Mouse (Mus musculus) embryonic facial prominence, embryonic 15.5 days (tissue): ENCODE measurements around the gene Bbc3. TPM values are rescaled to one million over a fixed set of nuclear protein-coding genes. Genes with fewer than 3 reads are reported as not detected.
"Not testable (repeated sequence)": the region's sequence is repeated elsewhere in the genome, so short reads cannot be mapped to it uniquely, and the experiment has no call there.

Experiments
- ATAC-seq: fragments of 200-750 bp; cut with Nextera tagmentation; 2 replicates; pipeline ENCODE4 v1.8.0; 2017; ENCODE audit warnings: low read depth, moderate TSS enrichment; ENCODE audit not compliant: insufficient number of reproducible peaks, low FRiP score, low TSS enrichment
- H3K27ac ChIP-seq: fragments of 300-500 bp; sonication (generic); replicated peaks from 2 replicates; pipeline ENCODE4 v1.5.1; 2015; ENCODE audit warnings: mild to moderate bottlenecking, inconsistent platforms
- H3K27me3 ChIP-seq: fragments of 300-500 bp; sonication (generic); 2 replicates; pipeline ENCODE4 v1.6.1; 2015; ENCODE audit warnings: inconsistent platforms
- H3K36me3 ChIP-seq: fragments of 300-500 bp; sonication (generic); 2 replicates; pipeline ENCODE4 v1.6.1; 2015; ENCODE audit warnings: mild to moderate bottlenecking, inconsistent platforms
- H3K4me1 ChIP-seq: fragments of 300-500 bp; sonication (generic); 2 replicates; pipeline ENCODE4 v1.6.1; 2015; ENCODE audit warnings: inconsistent platforms
- H3K4me2 ChIP-seq: fragments of 300-500 bp; sonication (generic); replicated peaks from 2 replicates; pipeline ENCODE4 v1.6.1; 2015; ENCODE audit warnings: mild to moderate bottlenecking, inconsistent platforms
- H3K4me3 ChIP-seq: fragments of 300-500 bp; sonication (generic); replicated peaks from 2 replicates; pipeline ENCODE4 v1.5.1; 2015; ENCODE audit warnings: mild to moderate bottlenecking, inconsistent platforms
- H3K9ac ChIP-seq: fragments of 300-500 bp; sonication (generic); 2 replicates; pipeline ENCODE4 v1.6.1; 2015; ENCODE audit warnings: inconsistent platforms
- H3K9me3 ChIP-seq: fragments of 300-500 bp; sonication (generic); replicated peaks from 2 replicates; pipeline ENCODE4 v1.6.1; 2016; ENCODE audit warnings: inconsistent platforms
- WGBS: fragments of 180-500 bp; shearing (Covaris S2); methylation state at CpG from one replicate; pipeline ENCODE4 v1.1.7; 2015; 5-methylcytosine and 5-hydroxymethylcytosine counted together
- polyA plus RNA-seq: library from polyadenylated mRNA; unstranded; fragments of >200 nt; fragmentation: Nextera tagmentation; extraction: Ambion mirVana; gene quantifications from 2 replicates; pipeline ENCODE4 v1.2.1, GENCODE M21; 2015

Gene Bbc3
- 5.1 and 7.5 TPM in 2 replicates for polyA plus RNA-seq

- H3K36me3 ChIP-seq, ATAC-seq, H3K9me3 ChIP-seq, H3K27me3 ChIP-seq: not testable (repeated sequence)
- Histone ChIP-seq H3K4me2 (peak within 1 kb of the TSS; percentile 99), H3K9ac (peak within 1 kb of the TSS; percentile 56; the same call in 1 of the 2 replicates), H3K27ac (peak within 1 kb of the TSS; percentile 68), H3K4me3 (peak within 1 kb of the TSS; percentile 65), H3K4me1 (peaks cover 47% of the 10 kb centered on the region)
- 60% methylated on average over 1 of the region's 1 CpGs for WGBS
These were observed at the start of gene Bbc3 for GRCm38 (mm10) chr7:16308093-16308492. Gene Bbc3, plus strand, starts transcription at chr7:16308393.

- H3K4me2 ChIP-seq: no peak within 1 kb of the TSS
- WGBS: 86% methylated on average over 5 of the region's 5 CpGs
- no peaks in the 10 kb centered on the region for H3K9me3 ChIP-seq
- H3K4me3 ChIP-seq: no peak within 1 kb of the TSS
- H3K27me3 ChIP-seq: no peaks in the 10 kb centered on the region
- no peak within 1 kb of the TSS for H3K9ac ChIP-seq
- H3K36me3 ChIP-seq: no peaks in the 10 kb centered on the region
- ATAC-seq: no peak
- no peaks in the 10 kb centered on the region for H3K4me1 ChIP-seq
- no peak within 1 kb of the TSS for H3K27ac ChIP-seq
These were observed 49.0 kb upstream of the Bbc3 start, which contains the start of gene C5ar1 for GRCm38 (mm10) chr7:16259110-16259590. Gene C5ar1, minus strand, starts transcription at chr7:16259540.

GRCm38 (mm10) chr7:16261097-16261496 is 47.1 kb upstream of the Bbc3 start:
- H3K27ac ChIP-seq: no peak overlapping the region
- H3K9ac ChIP-seq: no peak overlapping the region
- no peak for ATAC-seq
- H3K27me3 ChIP-seq: no peaks in the 10 kb centered on the region
- no peak overlapping the region for H3K4me2 ChIP-seq
- 61% methylated on average over 1 of the region's 1 CpGs for WGBS
- no peaks in the 10 kb centered on the region for H3K36me3 ChIP-seq
- no peaks in the 10 kb centered on the region for H3K9me3 ChIP-seq
- H3K4me1 ChIP-seq: no peaks in the 10 kb centered on the region
- H3K4me3 ChIP-seq: no peak overlapping the region

DNA sequence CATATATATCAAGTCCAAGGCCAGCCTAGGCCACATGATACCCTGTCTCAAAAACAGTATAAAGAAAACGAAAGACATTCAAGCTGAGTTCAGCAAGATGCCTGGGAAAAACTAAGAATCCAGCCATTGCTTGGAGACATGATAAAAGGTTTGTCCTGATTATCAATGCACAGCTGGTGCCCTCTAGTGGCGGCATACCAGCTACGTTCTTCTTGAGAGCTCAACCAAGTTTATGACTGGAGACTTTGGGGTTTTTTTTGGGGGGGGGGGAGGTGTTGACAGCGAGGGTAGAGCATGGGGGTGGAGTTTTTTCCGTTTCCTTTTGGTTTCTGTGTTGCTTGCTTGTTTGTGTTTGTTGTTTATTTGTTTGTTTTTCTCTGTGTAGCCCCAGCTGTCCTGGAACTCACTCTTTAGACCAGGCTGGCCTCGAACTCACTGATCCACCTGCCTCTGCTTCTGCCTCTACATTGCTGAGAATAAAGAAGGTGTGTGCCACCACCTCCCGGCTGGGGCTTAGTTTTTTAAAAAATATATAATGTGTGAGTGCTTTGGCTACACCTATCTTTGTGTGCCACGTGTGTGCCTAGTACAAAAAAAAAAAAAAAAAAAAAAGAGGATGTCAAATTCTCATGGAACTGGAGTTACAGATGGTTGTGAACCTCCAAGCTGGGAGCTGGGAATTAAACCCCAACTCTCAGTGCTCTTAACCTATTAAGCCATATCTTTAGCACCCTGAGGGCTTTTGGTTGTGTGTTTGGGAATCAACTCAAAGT is 45.0 kb upstream of the Bbc3 start:
- 28% methylated on average over 8 of the region's 8 CpGs for WGBS
- no peak for ATAC-seq
- Histone ChIP-seq H3K9me3 (no peaks in the 10 kb centered on the region), H3K9ac (no peak overlapping the region), H3K4me1 (no peaks in the 10 kb centered on the region), H3K4me3 (no peak overlapping the region), H3K4me2 (no peak overlapping the region), H3K27ac (no peak overlapping the region), H3K27me3 (no peaks in the 10 kb centered on the region), H3K36me3 (no peaks in the 10 kb centered on the region)

- Histone ChIP-seq H3K9ac (no peak overlapping the region), H3K4me2 (no peak overlapping the region), H3K4me3 (no peak overlapping the region), H3K4me1 (no peaks in the 10 kb centered on the region), H3K9me3 (no peaks in the 10 kb centered on the region), H3K27ac (no peak overlapping the region), H3K27me3 (no peaks in the 10 kb centered on the region), H3K36me3 (no peaks in the 10 kb centered on the region)
- ATAC-seq: no peak
- WGBS: 78% methylated on average over 5 of the region's 5 CpGs
These were observed 44.4 kb upstream of the Bbc3 start for GRCm38 (mm10) chr7:16263843-16264242.

DNA sequence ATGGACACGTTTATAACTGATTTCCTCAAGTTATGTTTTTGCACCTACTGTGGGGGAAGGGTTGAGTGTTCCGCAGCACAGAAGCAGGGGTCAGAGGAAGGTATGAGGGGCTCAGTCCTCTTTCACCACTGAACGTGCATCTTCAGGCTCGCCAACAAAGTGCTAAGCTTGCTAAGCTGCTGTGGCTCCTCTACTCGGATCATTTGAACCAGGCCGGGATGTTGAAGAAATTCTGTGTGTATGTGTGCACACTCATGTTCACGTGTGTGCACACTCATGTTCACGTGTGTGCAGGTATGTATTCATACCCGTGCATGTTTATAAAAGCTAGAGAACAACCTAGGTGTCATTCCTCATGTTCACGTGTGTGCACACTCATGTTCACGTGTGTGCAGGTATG is 42.3 kb upstream of the Bbc3 start:
- no peak for ATAC-seq
- H3K36me3 ChIP-seq: no peaks in the 10 kb centered on the region
- no peaks in the 10 kb centered on the region for H3K27me3 ChIP-seq
- no peaks in the 10 kb centered on the region for H3K4me1 ChIP-seq
- no peak overlapping the region for H3K4me3 ChIP-seq
- H3K4me2 ChIP-seq: no peak overlapping the region
- H3K27ac ChIP-seq: no peak overlapping the region
- no peaks in the 10 kb centered on the region for H3K9me3 ChIP-seq
- no peak overlapping the region for H3K9ac ChIP-seq
- 89% methylated on average over 11 of the region's 11 CpGs for WGBS

- H3K36me3 ChIP-seq, H3K4me2 ChIP-seq, H3K27ac ChIP-seq, ATAC-seq, H3K9me3 ChIP-seq, H3K9ac ChIP-seq, H3K4me1 ChIP-seq, H3K27me3 ChIP-seq, H3K4me3 ChIP-seq: not testable (repeated sequence)
- 79% methylated on average over 7 of the region's 7 CpGs for WGBS
These were observed 41.6 kb upstream of the Bbc3 start for GRCm38 (mm10) chr7:16266593-16266992.

DNA sequence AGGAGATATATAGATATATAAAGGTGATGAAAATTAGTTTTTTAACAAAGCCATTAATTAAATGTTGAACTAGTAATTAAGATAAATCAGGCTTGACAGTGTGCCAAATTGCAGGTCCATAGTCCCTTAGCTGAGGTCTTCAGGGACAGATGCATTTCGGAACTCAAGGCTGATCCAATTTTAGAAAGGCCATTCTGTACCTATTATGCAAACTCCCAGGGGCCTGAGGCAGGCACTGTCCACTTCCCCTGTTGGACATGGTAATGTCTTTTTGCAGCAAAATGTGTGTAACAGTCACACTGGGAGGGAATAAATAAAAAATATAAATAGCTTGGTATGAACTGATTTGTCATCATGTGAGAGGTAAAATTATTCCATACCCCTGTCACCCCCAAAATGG is 37.1 kb upstream of the Bbc3 start:
- Histone ChIP-seq H3K4me3 (no peak overlapping the region), H3K4me1 (peaks cover 34% of the 10 kb centered on the region), H3K9me3 (no peaks in the 10 kb centered on the region), H3K9ac (no peak overlapping the region), H3K4me2 (0 out of 2 replicates have a peak overlapping the region, but pooled peaks have one; percentile 89), H3K27me3 (no peaks in the 10 kb centered on the region), H3K36me3 (peaks cover 12% of the 10 kb centered on the region), H3K27ac (no peak overlapping the region)
- ATAC-seq: no peak
- WGBS: 64% methylated on average over 1 of the region's 1 CpGs

- Histone ChIP-seq H3K27ac (peak overlapping the region; percentile 98), H3K4me1 (peaks cover 34% of the 10 kb centered on the region), H3K9me3 (no peaks in the 10 kb centered on the region), H3K4me3 (peak overlapping the region; percentile 72), H3K27me3 (no peaks in the 10 kb centered on the region), H3K36me3 (peaks cover 26% of the 10 kb centered on the region), H3K9ac (peak overlapping the region; percentile 70), H3K4me2 (peak overlapping the region; percentile 89)
- WGBS: under 1% methylated on average over 46 of the region's 46 CpGs
- peak; percentile 81 for ATAC-seq
These were observed 35.5 kb upstream of the Bbc3 start for GRCm38 (mm10) chr7:16272681-16273080.

- Histone ChIP-seq H3K27me3 (no peaks in the 10 kb centered on the region), H3K4me1 (peaks cover 34% of the 10 kb centered on the region), H3K9ac (peak within 1 kb of the TSS; percentile 70), H3K27ac (peak within 1 kb of the TSS; percentile 98), H3K4me2 (peak within 1 kb of the TSS; percentile 89), H3K4me3 (peak within 1 kb of the TSS; percentile 72), H3K9me3 (no peaks in the 10 kb centered on the region), H3K36me3 (peaks cover 32% of the 10 kb centered on the region)
- 1% methylated on average over 34 of the region's 49 CpGs for whole genome bisulfite sequencing
- peak; percentile 88 for ATAC-seq
These were observed 35.0 kb upstream of the Bbc3 start, which contains the start of gene Inafm1 for GRCm38 (mm10) chr7:16273081-16273765. Gene Inafm1, minus strand, starts transcription at chr7:16273617.

DNA sequence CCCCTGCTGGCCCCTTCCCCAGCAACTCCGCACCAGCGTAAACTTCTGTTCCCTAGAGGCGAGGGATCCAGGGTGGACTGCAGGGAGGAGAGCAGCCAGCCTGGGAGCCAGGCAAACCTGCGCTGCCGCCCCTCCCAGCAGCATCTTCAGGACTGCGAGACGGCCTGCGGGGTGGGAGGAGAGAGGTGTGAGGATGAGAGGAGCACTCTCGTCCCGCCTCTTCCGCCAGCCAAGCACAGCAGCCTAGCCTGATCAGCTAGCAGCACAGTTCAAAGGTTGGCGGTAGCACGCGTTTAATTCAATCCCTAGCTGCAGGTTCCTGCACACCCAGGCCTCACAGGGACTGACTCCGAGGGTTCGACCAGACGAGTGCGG is 34.4 kb upstream of the Bbc3 start:
- peak overlapping the region; percentile 40 for H3K9ac ChIP-seq
- ATAC-seq: peak; percentile 71
- 2% methylated on average over 18 of the region's 18 CpGs for WGBS

More for the DNA sequence above, 34.4 kb upstream of the Bbc3 start:
- Histone ChIP-seq H3K4me2 (peak overlapping the region; percentile 89), H3K36me3 (peaks cover 37% of the 10 kb centered on the region), H3K27ac (peak overlapping the region; percentile 98), H3K27me3 (no peaks in the 10 kb centered on the region), H3K4me3 (peak overlapping the region; percentile 72), H3K9me3 (no peaks in the 10 kb centered on the region), H3K4me1 (peaks cover 34% of the 10 kb centered on the region)
